Mouse (Mus musculus): ENCODE data around the gene Med31. TPM values are rescaled to one million over a fixed set of nuclear protein-coding genes. Genes with fewer than 3 reads are reported as not detected.

The Med31 gene
- 28.3 and 28.4 TPM in 2 replicates for polyA plus RNA-seq (2015; fragmentation: Nextera tagmentation; extraction: Ambion mirVana)

DNA sequence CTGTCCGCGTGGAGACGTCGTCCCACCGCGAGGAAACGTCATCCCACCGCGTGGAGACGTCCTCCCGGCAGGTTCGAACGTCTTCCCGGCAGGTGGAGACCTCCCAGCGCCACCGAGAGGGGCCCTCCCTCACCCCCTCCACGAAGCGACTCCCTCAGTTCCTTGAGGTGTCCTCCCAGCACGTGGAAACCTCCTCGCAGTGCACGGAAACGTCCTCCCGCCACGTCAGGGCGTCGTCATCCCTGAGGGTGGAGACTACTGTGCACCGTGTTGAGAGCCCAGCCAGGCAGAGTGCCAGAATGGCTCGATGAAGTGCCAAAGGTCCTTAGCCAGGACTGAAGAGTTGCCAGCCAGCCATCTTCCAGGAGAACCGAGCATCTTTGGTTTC lies at the start of gene Med31:
Gene Med31, minus strand, starts transcription at position 183 of the 388 bp plus-strand sequence.

GRCm38 (mm10) chr11:72207204-72207833 lies 8.1 kb downstream of the Med31 start, which contains the start of the genes 4933427D14Rik and Txndc17:
Gene 4933427D14Rik, minus strand, starts transcription at chr11:72207459.
Gene Txndc17, plus strand, starts transcription at chr11:72207547.

DNA sequence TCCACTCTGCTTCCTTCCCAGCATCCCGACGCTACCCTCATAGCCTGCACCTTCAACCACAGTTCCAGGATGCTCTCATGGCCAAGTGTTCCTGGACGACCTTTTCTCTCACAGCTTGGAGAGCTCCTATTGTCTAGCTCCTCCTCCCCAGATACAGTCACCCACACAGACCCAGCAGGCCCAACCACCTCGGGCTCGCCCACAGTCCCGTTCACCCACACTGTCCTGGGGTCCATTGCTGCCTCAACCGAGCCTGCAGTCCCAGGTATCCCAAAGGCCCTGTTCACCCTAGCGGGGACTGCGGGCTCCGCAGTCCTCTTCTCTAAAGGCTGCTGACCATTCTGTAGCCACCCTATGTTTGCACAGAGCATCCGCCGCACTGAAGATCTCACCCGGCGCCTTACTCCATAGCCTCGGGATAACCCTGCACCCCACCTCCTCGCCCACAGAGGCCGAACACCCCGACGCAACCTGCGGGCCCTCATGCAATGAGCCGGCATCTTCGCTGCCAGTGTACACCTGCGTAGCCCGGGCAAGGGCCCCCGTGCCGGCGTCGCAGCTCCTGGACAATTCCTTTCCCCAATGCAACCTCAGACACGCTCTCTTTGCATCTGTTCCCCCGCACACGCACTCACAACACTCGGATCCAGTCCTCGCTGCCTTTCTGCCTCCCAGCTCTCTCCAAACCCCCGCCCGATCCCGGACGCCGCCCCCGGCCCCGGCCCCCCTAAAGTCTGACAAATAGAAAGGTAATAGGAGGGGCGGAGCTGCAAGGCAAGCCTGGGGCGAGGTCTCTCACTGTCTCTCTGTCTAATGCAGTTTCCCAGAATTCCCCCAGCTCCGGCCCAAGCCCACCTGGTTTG lies 8.8 kb downstream of the Med31 start, which contains the start of gene Gm43951:
Gene Gm43951, minus strand, starts transcription at position 500 of the 863 bp plus-strand sequence.

Other genes with a start within 250 kb of the Med31 start
- gene Aipl1, start 178.1 kb downstream of the Med31 start, polyA plus RNA-seq (2015; fragmentation: Nextera tagmentation; extraction: Ambion mirVana) = 0.24 and 0.33 TPM in 2 replicates
- 23.6 and 30.9 TPM in 2 replicates for gene Pimreg, start 173.6 kb downstream of the Med31 start, polyA plus RNA-seq (2015; fragmentation: Nextera tagmentation; extraction: Ambion mirVana)
- 1.2 and 1.3 TPM in 2 replicates for gene Pitpnm3, start 79.8 kb downstream of the Med31 start, polyA plus RNA-seq (2015; fragmentation: Nextera tagmentation; extraction: Ambion mirVana)
- 0.07 and 0.08 TPM in 2 replicates for gene Gm43951, start 8.8 kb downstream of the Med31 start, polyA plus RNA-seq (2015; fragmentation: Nextera tagmentation; extraction: Ambion mirVana)
- gene 4933427D14Rik, start 8.1 kb downstream of the Med31 start, polyA plus RNA-seq (2015; fragmentation: Nextera tagmentation; extraction: Ambion mirVana) = 6.2 and 6.6 TPM in 2 replicates
- 245 and 246 TPM in 2 replicates for gene Txndc17, start 8.0 kb downstream of the Med31 start, polyA plus RNA-seq (2015; fragmentation: Nextera tagmentation; extraction: Ambion mirVana)
- 0.06 and 0.08 TPM in 2 replicates for gene Slc13a5, start 51.6 kb upstream of the Med31 start, polyA plus RNA-seq (2015; fragmentation: Nextera tagmentation; extraction: Ambion mirVana)
- 20.3 and 24.7 TPM in 2 replicates for gene Xaf1, start 86.0 kb upstream of the Med31 start, polyA plus RNA-seq (2015; fragmentation: Nextera tagmentation; extraction: Ambion mirVana)
- not detected in 2 replicates for gene Fbxo39, start 98.9 kb upstream of the Med31 start, polyA plus RNA-seq (2015; fragmentation: Nextera tagmentation; extraction: Ambion mirVana)
- gene Tekt1, start 146.8 kb upstream of the Med31 start, polyA plus RNA-seq (2015; fragmentation: Nextera tagmentation; extraction: Ambion mirVana) = 0.11 TPM in 1 of 2 replicates, not detected in the other
- 31.2 and 39.8 TPM in 2 replicates for gene Smtnl2, start 196.1 kb upstream of the Med31 start, polyA plus RNA-seq (2015; fragmentation: Nextera tagmentation; extraction: Ambion mirVana)
- 1.1 and 1.4 TPM in 2 replicates for gene Ggt6, start 219.9 kb upstream of the Med31 start, polyA plus RNA-seq (2015; fragmentation: Nextera tagmentation; extraction: Ambion mirVana)
- gene Mybbp1a, start 225.8 kb upstream of the Med31 start, polyA plus RNA-seq (2015; fragmentation: Nextera tagmentation; extraction: Ambion mirVana) = 69.5 and 71.9 TPM in 2 replicates

Measured in urinary bladder, postnatal 0 days (tissue).